Mouse (Mus musculus) lung, embryonic 14.5 days (tissue): ENCODE results near the gene Irf1. TPM values are rescaled to one million over a fixed set of nuclear protein-coding genes. Genes with fewer than 3 reads are reported as not detected.

Source experiments
- ATAC-seq: fragments of 200-750 bp; cut with Nextera tagmentation; 2 replicates; pipeline ENCODE4 v1.8.0; 2017; ENCODE audit warnings: mild to moderate bottlenecking, moderate TSS enrichment, moderate library complexity; ENCODE audit not compliant: insufficient read depth
- DNase-seq: peaks from one replicate; pipeline ENCODE4 v3.0.0-alpha.2; 2015
- H3K27ac ChIP-seq: fragments of 300-500 bp; sonication (generic); 2 replicates; pipeline ENCODE4 v1.5.1; 2014; ENCODE audit warnings: low read depth, mild to moderate bottlenecking, moderate library complexity
- H3K27me3 ChIP-seq: fragments of 300-500 bp; sonication (generic); 2 replicates; pipeline ENCODE4 v1.6.1; 2014; ENCODE audit warnings: low read length, control low read depth; ENCODE audit not compliant: insufficient read depth
- H3K36me3 ChIP-seq: fragments of 300-500 bp; sonication (generic); 2 replicates; pipeline ENCODE4 v1.6.1; 2014; ENCODE audit warnings: control low read depth; ENCODE audit not compliant: insufficient read depth
- H3K4me1 ChIP-seq: fragments of 300-500 bp; sonication (generic); 2 replicates; pipeline ENCODE4 v1.6.1; 2014; ENCODE audit warnings: antibody characterized with exemption, control low read depth; ENCODE audit not compliant: insufficient read depth
- H3K4me2 ChIP-seq: fragments of 300-500 bp; sonication (generic); 2 replicates; pipeline ENCODE4 v1.6.1; 2014; ENCODE audit warnings: mild to moderate bottlenecking
- H3K4me3 ChIP-seq: fragments of 300-500 bp; sonication (generic); 2 replicates; pipeline ENCODE4 v1.5.1; 2014; ENCODE audit warnings: low read depth, low read length
- H3K9ac ChIP-seq: fragments of 300-500 bp; sonication (generic); 2 replicates; pipeline ENCODE4 v1.6.1; 2014
- H3K9me3 ChIP-seq: fragments of 300-500 bp; sonication (generic); 2 replicates; pipeline ENCODE4 v1.6.1; 2016; ENCODE audit warnings: low read depth, low read length, control low read depth
- CTCF ChIP-seq: IDR thresholded peaks from 2 replicates; pipeline ENCODE4 v1.5.1; 2016; ENCODE audit warnings: antibody characterized with exemption, low read depth
- WGBS: fragments of 180-500 bp; shearing (Covaris S2); extraction: QIAGEN DNeasy Blood & Tissue Kit; methylation state at CpG from one replicate; pipeline ENCODE4 v1.1.7; 2014; 5-methylcytosine and 5-hydroxymethylcytosine counted together
- polyA plus RNA-seq: library from polyadenylated mRNA; unstranded; fragments of >200 nt; fragmentation: Nextera tagmentation; extraction: Ambion mirVana; gene quantifications from 2 replicates; pipeline ENCODE4 v1.2.1, GENCODE M21; 2014

Irf1 gene
- polyA plus RNA-seq, 1 experiment from 2014 or later = 17.3 TPM

GRCm38 (mm10) chr11:53800975-53801374 is 31.2 kb downstream of the Irf1 start:
- Histone ChIP-seq H3K4me1 (peaks cover 12% of the 10 kb centered on the region), H3K9me3 (no peaks in the 10 kb centered on the region), H3K4me2 (no peak overlapping the region), H3K27me3 (no peaks in the 10 kb centered on the region), H3K27ac (no peak overlapping the region), H3K9ac (no peak overlapping the region), H3K4me3 (no peak overlapping the region), H3K36me3 (no peaks in the 10 kb centered on the region)
- DNase-seq (no peak), ATAC-seq (no peak)
- TF ChIP-seq CTCF = no peak
- 82% methylated on average over 5 of the region's 5 CpGs for WGBS

- Histone ChIP-seq H3K27ac (no peak overlapping the region), H3K4me1 (no peaks in the 10 kb centered on the region), H3K4me3 (no peak overlapping the region), H3K4me2 (no peak overlapping the region), H3K9ac (no peak overlapping the region), H3K36me3 (no peaks in the 10 kb centered on the region), H3K27me3 (no peaks in the 10 kb centered on the region), H3K9me3 (no peaks in the 10 kb centered on the region)
- DNase-seq (peak; percentile 40), ATAC-seq (no peak)
- WGBS = 64% methylated on average over 12 of the region's 12 CpGs
- no peak for TF ChIP-seq CTCF
These were observed 33.3 kb downstream of the Irf1 start for GRCm38 (mm10) chr11:53803093-53803492.

GRCm38 (mm10) chr11:53803494-53803893 is 33.7 kb downstream of the Irf1 start:
- no peaks in the 10 kb centered on the region for H3K27me3 ChIP-seq
- H3K4me1 ChIP-seq = no peaks in the 10 kb centered on the region
- ATAC-seq (no peak), DNase-seq (no peak)
- no peak for TF ChIP-seq CTCF
- H3K36me3 ChIP-seq = no peaks in the 10 kb centered on the region
- H3K4me3 ChIP-seq = no peak overlapping the region
- 68% methylated on average over 6 of the region's 6 CpGs for WGBS
- H3K9ac ChIP-seq = no peak overlapping the region
- H3K27ac ChIP-seq = no peak overlapping the region
- H3K9me3 ChIP-seq = no peaks in the 10 kb centered on the region
- no peak overlapping the region for H3K4me2 ChIP-seq

- ATAC-seq = no peak
- Histone ChIP-seq H3K4me3 (no peak overlapping the region), H3K9ac (no peak overlapping the region), H3K27me3 (no peaks in the 10 kb centered on the region), H3K4me2 (no peak overlapping the region), H3K36me3 (no peaks in the 10 kb centered on the region), H3K4me1 (no peaks in the 10 kb centered on the region), H3K9me3 (no peaks in the 10 kb centered on the region), H3K27ac (no peak overlapping the region)
- WGBS = 77% methylated on average over 14 of the region's 14 CpGs
- no peak for DNase-seq
- no peak for TF ChIP-seq CTCF
These were observed 34.9 kb downstream of the Irf1 start for GRCm38 (mm10) chr11:53804569-53805344.

- no peaks in the 10 kb centered on the region for H3K36me3 ChIP-seq
- 70% methylated on average over 9 of the region's 9 CpGs for WGBS
- DNase-seq = no peak
- no peak for TF ChIP-seq CTCF
- no peak for ATAC-seq
- no peak overlapping the region for H3K9ac ChIP-seq
- H3K27ac ChIP-seq = no peak overlapping the region
- H3K4me1 ChIP-seq = no peaks in the 10 kb centered on the region
- H3K9me3 ChIP-seq = no peaks in the 10 kb centered on the region
- H3K27me3 ChIP-seq = no peaks in the 10 kb centered on the region
- H3K4me3 ChIP-seq = no peak overlapping the region
- H3K4me2 ChIP-seq = no peak overlapping the region
These were observed 36.0 kb downstream of the Irf1 start for GRCm38 (mm10) chr11:53805786-53806185.

GRCm38 (mm10) chr11:53809354-53809753 is 39.5 kb downstream of the Irf1 start:
- peak; percentile 36 for DNase-seq
- Histone ChIP-seq H3K4me2 (no peak overlapping the region), H3K27me3 (no peaks in the 10 kb centered on the region), H3K36me3 (no peaks in the 10 kb centered on the region), H3K27ac (no peak overlapping the region), H3K9me3 (no peaks in the 10 kb centered on the region), H3K9ac (no peak overlapping the region), H3K4me1 (no peaks in the 10 kb centered on the region), H3K4me3 (no peak overlapping the region)
- WGBS = 35% methylated on average over 5 of the region's 5 CpGs
- no peak for TF ChIP-seq CTCF
- no peak for ATAC-seq

GRCm38 (mm10) chr11:53810156-53810555 is 40.3 kb downstream of the Irf1 start:
- Histone ChIP-seq H3K27me3 (no peaks in the 10 kb centered on the region), H3K36me3 (no peaks in the 10 kb centered on the region), H3K4me1 (no peaks in the 10 kb centered on the region), H3K9me3 (no peaks in the 10 kb centered on the region), H3K27ac (no peak overlapping the region), H3K9ac (no peak overlapping the region), H3K4me3 (no peak overlapping the region), H3K4me2 (no peak overlapping the region)
- DNase-seq (no peak), ATAC-seq (no peak)
- TF ChIP-seq CTCF = no peak
- WGBS = 41% methylated on average over 5 of the region's 5 CpGs

GRCm38 (mm10) chr11:53810749-53811148 is 40.9 kb downstream of the Irf1 start:
- TF ChIP-seq CTCF = no peak
- DNase-seq (no peak), ATAC-seq (no peak)
- Histone ChIP-seq H3K9me3 (no peaks in the 10 kb centered on the region), H3K4me3 (no peak overlapping the region), H3K9ac (no peak overlapping the region), H3K4me2 (no peak overlapping the region), H3K4me1 (no peaks in the 10 kb centered on the region), H3K27me3 (no peaks in the 10 kb centered on the region), H3K27ac (no peak overlapping the region), H3K36me3 (no peaks in the 10 kb centered on the region)
- 42% methylated on average over 2 of the region's 2 CpGs for WGBS
